Mouse (Mus musculus) c-Kit-positive CD71-positive TER-119-positive erythroid progenitor cells, embryonic 14.5 days (primary cell): ENCODE data around the gene Parg.
"Not testable (repeated sequence)": the region's sequence is repeated elsewhere in the genome, so short reads cannot be mapped to it uniquely, and the experiment has no call there.

ENCODE experiments used
- DNase-seq: peaks from one replicate; pipeline ENCODE4 v3.0.0-alpha.2; 2013; ENCODE audit warnings: low spot score

Parg gene

DNA sequence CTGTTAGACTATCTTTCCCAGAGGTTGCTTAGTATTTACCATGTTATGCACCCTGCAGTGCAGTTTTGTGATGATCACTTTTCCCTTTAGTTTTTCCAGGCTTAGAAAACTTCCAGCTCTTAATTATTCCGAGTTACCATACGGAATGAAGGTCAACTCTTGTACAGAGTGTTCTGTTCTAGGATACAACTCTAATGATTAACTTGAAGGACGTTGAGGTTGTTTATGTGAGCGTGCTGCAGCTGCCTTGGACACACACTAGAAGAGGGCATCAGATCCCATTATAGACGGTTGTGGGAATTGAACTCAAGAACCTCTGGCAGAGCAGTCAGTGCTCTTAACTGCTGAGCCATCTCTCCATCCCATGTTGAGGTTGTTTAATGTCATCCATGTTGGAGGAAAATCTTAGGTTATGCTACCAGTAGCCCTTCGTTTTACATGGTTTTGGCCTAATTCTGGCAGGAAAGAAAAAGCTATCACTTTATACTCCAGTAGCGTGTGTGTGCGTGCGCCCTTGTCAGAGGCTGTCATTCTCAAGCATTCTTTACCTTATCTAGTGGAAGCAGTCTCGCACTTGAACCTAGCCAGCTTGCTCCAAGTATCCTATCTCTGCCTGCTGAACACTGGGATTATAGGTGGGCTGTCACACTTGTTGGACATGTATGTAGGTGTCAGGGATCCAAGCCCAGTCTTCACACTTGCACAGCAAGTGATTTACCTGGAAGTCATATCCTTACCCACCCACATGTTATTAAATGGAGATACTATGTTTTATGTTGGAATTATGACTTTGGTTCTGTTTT, 22.2 kb upstream of the Parg start:
- DNase-seq, result no peak

DNA sequence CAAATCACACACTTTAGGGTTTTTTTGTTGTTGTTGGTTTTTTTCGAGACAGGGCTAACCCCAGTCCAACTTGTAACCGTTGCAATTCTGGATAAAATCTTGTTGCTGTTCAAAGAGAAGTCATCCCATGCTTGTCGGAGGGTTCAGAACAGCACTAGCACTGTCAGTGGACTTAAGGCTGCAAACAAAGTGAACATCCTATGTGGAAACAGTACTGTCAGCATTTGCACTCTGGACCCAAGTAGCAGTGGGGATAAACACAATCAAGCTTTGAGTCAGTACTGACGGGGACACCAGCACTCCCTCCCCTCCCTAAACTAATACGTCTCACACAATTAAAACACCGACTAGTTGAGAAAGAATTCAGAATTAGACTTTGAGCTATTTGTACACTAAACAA, 20.9 kb upstream of the Parg start:
- DNase-seq, result no peak

DNA sequence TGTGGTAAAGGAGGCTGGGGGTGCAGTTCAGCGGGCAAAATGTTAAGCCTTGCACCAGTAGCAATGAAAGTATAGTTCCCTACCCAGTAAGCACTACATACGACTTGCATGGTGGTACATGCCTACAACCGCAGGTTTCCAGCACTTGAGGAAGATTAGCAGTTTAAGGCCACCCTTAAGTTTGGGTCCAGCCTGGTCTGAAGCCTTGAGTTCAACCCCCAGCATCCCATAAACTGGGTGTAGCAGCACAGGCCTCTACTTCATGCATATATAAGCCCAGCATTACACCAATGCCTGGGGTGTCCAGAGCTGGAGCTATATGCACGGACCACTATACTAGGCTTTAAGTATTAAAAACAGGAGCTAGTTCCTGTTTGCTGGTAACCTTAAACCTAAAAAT, 17.9 kb upstream of the Parg start:
- no peak for DNase-seq

DNA sequence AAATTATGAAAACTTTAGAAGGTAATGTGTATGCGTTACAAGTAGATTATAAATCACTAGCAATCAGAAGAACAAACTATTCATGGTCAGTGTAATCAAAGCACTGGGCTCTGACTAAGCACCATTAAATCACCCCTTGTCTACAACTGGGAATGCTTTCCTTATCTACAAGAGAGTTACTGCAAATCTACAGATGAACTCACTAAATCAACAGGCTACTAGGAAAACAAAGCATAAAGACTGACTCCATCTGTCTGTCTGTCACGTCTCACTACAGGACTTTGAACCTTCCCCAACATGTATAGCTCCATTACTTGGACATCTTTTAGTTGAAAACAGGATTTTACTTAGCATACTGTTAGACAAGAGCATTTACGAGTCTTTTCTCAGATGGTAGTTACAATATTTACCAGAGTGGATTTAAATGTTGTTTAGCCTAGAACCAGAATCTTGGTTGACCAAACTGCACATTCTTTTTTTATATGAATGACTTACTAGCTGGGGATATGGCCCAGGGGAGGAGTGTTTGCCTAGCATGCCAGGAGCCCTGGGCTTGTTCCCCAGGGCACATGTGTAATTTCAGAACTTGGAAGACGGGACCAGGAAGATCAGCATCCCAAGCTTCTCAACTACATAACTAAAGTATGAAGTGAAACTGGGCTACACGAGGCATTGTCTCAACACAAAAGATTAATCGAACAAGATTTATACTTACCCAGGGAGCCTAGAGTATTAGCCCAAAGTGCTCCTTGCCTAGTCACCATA, 10.9 kb upstream of the Parg start:
- no peak for DNase-seq

DNA sequence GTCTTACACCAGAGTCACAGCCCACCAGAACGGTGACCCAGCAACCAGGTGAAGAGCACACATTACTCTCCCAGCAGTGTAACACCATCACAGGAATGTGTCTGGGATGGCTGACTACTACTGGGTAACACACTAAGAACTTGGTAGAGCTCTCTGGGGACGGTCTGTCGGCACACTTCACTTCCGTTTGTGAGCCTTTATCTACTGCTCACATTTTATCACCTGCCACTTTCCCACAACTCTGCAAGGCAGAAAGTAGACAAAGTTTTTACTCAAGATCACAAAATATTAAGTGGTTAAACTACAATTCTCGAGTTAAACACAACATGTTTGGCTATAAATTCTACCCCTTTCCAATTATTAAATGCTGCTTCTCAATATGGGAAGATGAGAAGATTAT, 9.8 kb upstream of the Parg start:
- no peak for DNase-seq

DNA sequence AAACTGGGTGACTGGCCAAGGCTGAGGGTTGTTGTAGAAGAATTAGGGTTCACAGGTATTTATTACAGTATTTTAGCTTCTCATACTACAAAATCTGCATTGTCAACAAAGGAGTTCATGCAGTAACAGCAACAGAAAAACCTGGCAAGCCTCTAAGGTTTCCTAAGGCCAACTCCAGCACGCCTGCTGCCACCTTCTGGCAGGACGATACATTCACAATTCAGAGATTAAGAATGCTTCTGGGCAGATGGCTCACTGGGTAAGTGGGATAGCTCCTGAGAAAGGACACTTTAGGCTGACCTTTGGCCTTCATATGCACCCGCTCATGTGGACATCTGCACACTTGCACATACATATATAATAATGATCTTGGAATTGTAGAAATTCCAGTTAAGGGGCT, 9.3 kb upstream of the Parg start:
- DNase-seq, result peak; percentile 63

DNA sequence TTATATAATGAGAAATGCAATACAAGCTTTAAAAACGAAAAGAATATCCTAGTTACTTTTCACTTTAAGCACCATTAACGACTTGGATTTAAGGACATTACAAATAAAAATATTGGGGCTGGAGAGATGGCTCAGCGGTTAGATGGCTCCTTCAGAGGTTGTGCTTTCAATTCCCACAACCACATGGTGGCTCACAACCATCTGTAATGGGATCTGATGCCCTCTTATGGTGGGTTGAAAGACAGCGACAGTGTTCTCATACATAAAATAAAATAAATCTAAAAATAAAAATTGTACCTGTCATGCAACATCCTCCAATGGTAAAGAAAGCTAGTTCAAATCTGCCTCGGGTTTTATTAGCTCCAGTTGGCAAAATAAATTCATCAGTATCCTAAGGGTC, 8.2 kb upstream of the Parg start:
- DNase-seq, result not testable (repeated sequence)

DNA sequence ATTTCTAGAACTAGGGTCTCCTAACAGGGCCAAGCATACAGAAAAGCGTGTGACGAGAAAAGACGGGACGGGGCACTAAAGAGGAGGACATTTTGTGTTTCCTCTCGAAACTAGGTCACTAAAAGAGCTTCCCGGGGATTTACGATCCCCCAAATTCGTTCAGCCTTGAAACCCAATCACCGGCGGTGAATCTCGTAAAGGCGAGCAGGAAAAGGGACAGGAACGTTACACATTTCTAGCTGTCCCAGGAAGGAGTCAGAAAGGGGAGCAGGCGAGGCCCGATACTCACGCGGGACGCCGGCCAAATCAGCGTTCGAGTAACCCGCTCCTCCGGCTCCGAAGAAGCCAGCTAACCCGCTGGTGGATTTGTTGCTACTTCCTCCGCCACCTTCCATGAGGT, 395 bp upstream of the Parg start:
- peak; percentile 38 for DNase-seq

DNA sequence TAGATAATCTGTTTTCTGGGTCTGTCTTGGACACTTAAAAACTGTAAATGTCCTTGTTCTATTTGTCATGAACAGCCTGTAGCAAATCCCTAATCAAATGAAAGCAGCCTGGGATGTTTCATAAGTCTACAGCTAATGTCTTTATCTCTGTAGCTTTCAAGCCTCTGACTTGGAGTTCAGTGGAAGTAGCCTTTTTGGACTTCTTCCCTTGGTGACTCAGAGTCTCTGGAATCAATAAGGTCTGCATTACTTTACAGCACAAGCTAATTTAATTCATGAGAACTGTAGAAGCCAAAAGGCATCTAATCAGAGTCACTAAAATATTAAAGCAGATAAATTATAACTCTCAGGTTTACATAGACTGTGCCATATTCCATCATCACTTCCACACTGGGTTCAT, 24.9 kb downstream of the Parg start:
- no peak for DNase-seq

DNA sequence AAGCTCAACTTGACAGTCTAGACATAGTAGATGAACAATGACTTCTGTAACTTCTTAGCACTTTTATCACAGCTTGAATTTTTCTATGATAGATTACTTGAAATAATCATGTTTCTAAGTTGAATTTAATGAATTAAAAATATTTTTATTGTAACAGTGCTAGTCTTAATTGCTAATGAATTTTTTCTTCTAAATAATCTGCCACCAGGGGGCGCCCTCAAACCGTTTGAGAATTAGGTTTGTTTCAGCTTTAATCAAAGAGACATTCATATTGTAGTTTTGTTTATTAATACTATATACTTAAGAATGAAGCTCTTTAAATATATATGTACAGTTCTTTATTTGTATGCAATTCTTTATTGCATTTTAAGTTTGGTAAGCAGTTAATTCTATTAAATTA, 27.2 kb downstream of the Parg start:
- peak; percentile 69 for DNase-seq

DNA sequence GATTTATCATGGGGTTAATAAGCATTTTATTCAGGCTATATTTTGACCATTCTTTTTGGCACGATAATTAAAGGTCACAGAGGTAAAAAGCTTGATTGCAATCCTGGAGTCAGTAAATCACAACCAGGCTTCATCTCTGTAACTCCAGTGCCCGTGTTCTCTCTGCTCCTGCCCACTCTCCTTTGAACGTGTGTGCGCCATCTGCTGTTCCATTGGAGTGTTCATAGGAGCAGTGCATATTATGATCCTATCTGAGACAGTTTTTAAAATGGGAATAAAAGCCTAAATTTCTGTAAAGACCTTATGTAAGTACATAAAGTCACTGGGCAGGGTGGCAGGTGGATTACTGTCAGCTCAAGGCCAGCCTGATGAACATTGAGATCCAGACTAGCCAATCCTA, 40.7 kb downstream of the Parg start:
- no peak for DNase-seq

DNA sequence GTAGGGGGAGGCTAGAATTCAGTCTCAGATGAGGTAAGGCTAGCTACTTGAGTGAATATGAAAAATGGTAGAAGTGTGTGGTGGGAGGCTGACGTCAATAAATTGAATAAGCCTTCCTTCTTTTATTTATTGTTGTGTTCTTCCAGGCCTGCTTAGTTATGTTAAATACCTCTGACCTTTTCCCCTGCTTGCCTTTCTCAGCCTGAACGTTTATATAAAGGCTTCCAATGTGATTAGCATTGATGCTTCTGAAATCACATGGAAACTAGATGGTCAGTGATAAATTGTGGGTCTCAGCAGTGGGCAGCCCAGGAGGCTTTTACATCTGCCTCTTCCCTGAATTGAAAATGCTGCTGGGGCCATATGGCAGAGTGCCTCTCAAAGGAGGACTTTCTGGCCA, 44.3 kb downstream of the Parg start:
- DNase-seq, result no peak

DNA sequence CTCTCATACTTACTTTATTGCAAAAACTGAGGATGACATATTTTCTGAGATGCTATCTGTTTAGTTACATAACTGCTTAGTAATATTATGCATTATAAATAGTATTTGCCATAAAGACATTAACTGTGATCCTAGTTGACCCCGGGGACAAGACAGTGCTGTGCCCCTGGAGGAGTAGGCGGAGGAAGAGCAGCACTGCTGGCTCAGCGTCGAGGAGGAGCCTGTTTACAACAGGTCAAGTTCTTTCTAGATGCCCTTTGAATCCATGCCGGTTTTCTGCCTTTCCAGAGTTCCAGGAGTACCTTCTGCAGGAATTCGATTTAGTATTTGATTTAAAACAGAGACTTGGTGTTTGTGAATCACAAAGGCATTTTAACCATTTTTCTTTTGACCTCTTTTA, 47.9 kb downstream of the Parg start:
- DNase-seq, result no peak

DNA sequence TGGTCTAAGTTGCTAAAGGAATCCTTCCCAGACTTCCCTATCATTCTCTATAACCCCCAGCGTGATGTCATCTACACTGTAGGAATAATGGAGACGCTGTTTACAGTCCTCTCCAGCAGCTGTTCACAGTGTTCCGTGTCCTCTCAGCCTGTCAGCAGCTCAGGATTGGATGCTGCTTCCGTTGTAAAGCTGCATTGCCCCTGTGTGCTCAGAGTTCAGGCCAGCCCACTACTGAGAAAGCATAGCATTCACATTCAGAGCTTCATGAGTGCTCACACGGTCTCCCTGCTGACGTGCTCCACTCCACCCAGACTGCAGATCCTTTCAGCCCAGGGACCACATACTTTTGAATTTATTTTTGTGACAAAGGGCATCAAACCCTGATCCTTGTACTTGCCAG, 59.1 kb downstream of the Parg start:
- no peak for DNase-seq

DNA sequence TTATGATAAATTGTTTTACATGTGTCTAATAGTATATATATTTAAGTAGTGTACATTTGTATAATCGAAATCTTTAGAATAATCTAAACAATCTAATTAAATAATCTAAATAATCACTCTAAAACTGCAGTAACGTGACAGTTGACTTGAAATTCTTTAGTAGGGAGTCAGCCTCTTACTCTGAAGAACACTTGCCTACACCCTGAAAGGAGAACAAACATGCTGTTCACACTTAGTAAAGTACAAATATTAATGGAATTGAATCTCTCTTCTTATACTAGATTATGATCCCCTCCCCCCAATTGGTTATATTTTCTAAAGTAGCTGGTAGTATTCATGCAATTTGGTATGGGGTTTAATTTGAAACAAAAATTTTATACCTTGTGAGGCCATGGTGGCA, 60.0 kb downstream of the Parg start:
- no peak for DNase-seq

DNA sequence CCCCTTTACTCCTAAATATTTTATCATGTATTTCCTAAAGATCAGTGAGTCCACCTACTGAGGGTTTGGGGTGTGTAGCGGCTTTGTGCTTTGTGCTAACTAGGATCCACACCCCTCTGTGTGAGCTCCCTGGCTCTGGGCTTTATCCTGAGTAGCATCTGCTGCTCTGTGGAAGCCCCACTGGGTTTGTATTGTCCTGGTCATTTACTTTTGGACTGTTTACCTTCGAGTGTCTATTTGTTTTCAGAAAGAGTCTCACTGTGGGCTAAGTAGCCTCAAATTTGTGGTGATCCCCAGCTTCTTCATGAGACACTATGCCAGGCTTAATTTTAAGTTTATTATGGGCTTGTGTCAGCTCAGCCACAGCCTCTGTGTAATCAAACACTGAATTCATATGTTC, 67.2 kb downstream of the Parg start:
- no peak for DNase-seq

DNA sequence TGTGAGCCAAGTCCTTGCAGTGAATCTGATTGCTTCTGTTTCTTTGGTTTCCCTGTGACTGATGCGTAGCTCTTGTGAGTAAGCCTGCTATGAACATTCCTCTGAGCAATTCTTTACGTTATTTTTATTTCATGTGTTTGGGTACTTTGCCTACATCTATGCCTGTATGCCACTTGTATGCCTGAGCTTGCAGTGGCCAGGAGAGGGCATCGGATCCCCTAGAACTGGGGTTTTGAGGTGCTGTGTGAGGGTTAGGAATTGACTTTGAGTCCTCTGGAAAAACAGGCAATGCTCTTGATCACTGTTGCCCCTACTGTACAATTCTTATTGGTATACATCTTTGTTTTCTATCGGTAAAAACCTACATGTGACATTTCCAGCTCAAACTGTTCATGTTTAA, 67.8 kb downstream of the Parg start:
- DNase-seq, result no peak

DNA sequence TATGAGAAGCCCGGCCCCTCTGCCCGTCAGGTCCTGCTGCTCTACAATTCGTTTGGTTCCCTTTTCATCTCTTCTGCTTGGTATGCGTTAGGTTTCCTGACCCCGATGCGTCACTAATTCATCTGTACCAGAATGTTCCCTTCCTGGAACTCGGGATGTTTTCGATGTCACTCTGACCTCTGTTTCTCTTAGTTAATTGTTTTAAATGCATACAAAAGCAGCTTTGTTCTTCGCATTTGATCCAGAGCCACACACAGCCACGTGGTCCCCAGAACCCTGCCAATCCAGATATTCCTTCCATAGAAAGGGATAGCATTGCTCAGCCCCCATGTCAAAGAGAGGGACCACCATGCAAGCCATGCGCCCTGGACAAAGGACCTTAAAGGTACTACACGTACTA, 99.9 kb downstream of the Parg start:
- DNase-seq, result no peak

DNA sequence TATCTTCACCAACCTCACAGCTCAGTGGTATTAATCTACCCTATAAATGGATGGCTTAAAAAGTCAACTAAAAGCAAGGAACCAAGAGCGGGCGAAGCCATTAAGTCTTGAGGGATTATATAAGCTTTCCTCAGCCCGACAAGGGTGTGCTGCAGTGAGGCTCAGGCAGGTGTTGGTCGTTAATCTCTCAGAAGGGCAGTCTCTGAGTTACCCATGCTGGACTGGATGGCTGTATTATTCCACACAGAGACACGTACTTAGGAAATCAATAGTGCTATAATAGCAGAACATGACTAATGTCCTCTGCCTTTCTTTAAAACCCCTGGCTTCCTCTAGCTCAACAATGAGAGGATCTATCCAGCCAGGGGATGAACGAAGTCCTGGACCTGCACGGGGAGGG, 100.7 kb downstream of the Parg start:
- no peak for DNase-seq

DNA sequence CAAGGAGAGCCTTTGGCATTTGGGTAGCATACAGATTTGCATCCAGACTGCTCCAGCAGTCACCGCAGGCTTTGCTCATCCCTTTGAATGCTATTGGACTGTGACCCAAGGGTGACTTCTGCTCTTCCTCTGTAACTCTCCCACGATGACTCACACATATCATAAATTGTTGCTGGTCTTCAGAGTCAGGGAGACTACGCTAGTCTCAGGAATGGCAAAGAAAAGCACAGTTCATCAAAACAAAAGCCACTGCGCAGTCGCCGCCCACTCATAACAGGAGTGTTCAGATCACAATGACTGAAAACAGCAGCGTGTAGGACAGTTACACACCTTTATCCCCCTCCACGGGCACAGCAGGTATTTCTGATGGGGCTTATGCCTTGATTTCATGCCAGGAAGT, 103.2 kb downstream of the Parg start:
- no peak for DNase-seq

DNA sequence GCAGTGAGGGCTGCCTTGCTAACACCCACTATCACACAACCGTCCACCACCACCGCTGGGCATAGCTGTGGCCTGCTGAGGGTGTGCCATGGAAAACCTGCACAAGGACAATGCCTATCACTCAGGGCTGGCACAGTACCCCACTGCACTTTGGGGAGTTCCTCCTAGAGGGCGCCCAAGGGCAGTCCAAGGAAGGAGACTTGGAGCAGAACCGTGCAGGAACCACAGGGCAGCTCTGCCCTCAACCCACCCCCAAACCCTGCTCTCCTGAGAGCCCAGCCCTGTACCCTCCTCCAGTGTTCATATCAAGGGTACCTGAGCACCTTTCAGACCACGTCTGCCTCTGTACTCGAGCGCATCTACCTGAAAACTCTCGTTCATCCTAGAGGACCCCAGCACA, 108.1 kb downstream of the Parg start:
- peak; percentile 10 for DNase-seq

DNA sequence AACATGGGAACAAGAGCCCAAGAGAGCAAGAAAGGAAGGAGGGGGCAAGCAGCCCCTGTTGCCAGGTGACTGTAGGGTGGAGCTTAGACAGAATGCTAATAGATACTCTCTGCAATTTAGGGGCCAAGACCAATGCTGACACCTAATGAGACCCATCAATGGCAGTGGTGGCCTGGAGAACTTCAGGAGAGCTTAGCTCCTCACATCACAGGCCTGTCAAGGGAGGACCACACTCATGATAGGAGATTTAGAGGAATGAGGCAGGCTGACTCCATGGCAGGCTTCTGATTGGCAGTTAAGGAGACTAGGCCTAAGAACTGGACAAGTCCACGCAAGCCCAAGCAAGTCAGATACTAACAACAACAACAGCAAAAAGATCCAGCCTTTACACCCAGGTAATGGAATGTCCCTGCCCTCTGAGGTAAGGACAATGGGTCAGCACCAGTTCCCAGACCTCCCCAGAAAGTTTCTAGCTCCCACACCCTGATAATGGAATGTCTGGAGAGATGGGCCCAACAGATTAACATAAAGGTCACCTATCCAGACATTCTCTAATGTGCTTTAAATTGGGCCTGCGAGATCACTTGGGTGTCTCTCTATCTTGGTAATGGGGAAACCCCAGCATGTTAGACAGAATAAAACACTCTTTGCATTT, 109.8 kb downstream of the Parg start:
- no peak for DNase-seq

DNA sequence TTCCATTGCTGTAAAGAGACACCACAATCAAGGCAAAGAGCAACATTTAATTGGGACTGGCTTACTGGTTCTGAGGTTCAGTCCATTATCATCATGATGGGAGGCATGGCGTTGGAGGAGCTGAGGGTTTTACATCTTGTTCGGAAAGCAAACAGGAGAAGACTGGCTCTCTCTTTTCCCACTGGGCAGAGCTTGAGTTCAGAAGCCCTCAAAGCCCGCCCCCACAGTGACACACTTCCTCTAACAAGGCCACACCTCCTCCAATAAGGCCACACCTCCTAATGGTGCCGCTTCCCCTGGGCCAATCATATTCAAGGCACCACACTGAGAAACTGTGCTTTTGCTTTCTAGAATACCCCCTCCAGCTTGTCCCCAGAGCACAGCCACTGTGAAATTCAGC, 116.1 kb downstream of the Parg start:
- DNase-seq, result no peak
